Mouse (Mus musculus) cerebellum, adult 9-10 months (tissue): Measurements from ENCODE around the gene Kif3b.
A peak's percentile ranks its signal among the peaks of the same experiment; 100 is the strongest.

Experiments
- DNase-seq: peaks from one replicate; pipeline ENCODE4 v3.0.0; 2022

The Kif3b gene

DNA sequence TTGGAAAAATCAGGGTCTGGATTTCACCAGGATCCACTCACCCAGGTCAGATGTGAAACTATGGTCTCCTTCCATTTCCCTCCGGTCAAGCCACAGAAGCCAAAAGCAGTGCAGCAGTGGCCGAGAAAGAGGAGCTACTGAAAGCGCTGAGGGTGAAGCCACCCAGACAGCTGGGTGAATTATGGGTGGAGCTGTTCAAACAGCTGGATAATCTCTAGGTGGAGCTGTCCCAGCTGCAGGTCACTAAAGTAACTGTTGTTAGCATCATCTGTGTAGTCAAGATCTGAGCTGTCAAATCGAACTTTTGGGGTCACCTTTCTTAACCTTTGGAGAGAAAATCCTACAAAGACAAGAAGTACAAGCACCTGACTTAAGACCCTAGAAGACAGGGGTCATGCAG is 7.2 kb downstream of the Kif3b start:
- no peak for DNase-seq

DNA sequence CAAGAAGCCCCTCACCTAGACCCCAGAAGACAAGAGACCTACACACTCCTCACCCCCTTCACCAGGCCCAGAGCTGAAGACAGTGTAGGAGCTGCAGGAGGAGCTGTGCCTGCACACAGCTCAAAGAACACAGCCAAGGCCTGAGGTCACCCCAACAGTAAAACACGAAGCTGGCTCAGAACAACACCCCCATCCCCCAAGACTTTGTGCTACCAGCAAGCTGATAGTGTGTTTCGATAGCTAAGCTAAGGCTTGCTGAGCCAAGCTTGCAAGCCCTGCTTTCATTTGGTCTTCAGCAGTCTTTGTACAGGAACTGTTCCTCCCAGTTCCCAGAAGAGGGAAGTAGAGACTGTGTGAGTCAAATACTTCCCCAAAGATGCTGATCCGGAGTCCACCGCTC is 7.7 kb downstream of the Kif3b start:
- no peak for DNase-seq

DNA sequence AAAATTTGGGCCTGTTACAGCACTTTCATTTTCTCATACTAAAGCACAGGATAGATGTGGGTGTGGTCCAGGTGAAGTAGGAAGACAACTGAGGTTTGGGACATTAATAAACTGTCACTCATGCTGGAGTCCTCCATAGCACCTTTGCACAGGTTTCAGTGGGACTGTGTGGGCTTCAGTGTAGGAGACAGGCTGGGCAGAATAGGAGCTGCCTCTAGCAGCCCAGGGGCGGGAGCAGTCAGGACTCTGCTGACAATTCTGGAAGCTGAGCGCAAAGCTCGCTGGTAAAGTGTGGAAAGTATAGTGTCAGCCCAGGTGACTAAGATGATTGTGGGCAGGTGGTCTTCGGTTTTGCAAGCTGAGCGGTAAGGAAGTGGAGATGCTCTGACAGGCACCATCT is 9.9 kb downstream of the Kif3b start:
- DNase-seq, result no peak

DNA sequence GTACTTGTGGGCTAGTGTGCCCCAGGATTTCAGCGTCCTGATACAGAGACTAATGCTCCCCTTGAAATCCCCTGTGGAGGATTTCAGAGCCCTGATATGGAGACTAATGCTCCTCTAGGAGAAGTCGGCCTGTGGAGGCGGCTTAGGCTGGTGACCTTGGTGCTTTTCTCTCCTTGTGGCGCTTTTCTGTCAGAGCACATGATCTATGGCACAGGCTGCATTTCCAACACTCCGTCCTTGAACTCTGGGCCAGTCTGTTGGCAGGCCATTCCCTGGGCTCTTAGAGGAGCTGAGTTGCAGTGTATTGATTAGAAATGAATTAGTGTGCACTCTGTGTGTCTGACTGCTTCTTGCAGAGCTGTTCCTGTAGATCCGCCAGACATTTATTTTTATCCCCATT is 14.0 kb downstream of the Kif3b start:
- no peak for DNase-seq

DNA sequence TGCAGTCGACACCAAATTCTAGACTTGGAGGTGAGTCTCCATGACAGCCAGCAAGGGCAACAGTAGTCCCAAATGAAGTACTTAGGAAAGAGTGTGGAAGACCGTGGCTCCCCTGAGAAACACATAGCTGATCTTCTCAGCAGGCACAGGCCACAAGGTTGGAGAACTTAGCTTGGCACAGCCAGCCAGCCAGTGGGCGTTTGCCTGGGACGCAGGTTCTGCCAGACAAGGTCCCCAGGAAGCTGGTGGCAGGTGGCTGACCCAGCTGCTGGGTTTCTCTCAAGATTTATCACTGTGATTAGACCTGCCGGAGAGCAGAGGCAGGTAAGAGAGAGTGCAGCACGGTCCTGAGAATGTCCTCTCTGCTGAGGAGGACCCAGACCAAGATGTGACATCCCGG is 17.4 kb downstream of the Kif3b start:
- DNase-seq, result no peak

DNA sequence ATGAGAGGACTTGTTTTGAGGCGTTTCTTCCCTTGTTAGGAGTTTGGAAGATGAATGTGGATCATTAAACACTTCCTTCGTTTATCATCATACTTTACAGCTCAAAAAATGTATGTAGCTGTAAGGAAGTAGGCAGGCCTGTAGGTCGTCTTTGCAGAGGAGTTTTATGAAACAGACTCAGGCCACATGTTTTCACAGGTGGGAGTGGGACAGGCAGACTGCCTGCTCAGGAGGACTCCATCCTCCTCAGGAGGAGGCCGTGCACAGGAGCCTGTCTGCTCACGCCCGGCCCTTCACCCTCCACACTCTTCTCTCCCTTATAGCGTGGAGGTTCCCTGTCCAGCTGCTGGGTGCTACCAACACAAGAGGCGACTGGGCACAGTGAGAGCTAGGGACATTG is 17.9 kb downstream of the Kif3b start:
- no peak for DNase-seq

DNA sequence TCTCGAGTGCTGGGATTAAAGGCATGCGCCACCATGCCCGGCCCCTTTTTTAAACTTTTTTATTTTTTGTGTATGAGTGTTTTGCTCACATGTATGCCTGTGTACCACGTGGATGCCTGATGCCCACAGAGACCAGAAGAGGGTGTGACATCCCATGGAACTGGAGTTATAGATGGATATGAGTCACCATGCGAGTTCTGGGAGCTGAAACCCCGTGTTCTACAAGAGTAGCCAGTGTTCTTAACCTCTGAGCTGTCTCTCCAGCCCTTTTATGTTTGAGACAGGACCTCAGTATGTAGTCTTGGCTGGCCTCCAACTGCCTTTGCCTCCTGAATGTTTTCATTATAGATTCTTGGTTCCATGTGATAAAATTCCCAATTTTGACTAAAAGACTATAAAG is 19.0 kb downstream of the Kif3b start:
- DNase-seq, result no peak

DNA sequence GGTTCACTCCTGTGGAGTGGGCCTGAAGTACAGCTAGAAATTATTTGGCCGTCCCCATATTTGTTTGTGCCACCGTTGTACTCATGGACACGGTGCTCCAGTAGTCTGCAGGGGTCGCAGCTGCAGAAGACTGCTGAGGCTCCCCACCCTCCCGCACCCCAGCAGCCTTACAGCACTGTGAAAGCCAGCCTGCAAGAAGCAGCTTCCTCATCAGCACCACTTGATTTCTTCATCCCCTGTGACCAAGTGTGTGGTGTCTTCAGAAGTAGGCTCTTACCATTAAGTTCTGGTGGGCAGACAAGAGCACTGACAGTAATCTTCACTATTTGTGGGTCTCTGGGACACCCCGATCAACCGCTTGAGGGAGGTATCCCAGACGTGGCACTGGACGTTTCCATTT is 21.7 kb downstream of the Kif3b start:
- no peak for DNase-seq

DNA sequence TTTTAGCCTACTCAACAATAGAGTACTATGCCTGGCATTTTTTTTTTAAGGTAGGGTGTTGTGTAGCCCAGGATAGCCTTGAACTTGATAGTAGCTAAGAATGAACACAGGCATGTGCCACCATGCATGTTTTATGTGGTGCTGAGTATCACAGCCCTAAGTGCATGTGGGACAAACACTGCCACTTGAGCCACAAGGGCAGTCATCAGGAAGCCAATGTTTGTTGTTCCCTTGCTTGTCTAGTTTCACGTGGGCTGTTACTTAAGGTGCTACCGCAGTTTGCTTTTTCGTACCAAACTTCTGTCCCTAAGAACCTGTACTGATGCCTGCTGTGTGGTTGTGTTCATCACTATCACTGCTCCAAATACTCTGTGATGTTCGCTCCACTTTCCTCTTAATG is 27.2 kb downstream of the Kif3b start:
- DNase-seq, result no peak

DNA sequence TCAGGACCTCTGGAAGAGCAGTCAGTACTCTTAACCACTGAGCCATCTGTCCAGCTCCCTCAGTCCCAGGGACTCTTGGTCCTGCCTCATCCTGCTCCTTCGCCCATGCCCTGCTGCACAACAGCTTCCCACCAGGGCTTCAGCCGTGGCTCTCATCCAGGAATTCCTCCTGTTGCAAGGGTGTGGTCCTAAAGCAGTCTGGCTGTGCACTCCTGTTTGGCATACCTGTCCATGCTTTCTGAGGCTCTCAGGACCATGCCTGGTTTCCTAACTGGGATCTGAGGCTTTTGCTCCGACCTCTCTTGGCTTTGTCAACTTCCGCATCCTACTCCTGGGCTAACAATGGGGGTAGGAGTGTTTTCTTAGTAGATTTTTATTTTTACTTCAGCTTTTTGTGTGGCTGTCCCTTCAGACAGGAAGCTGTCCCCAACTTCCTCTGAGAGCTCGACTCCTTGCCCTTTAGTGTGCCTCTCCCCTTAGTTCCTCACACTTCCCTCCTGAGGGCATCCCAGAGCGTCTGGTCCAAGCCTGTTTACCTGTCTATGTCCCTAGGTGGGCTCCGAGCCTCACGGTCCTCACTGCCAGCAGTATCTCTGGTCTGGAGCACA is 27.9 kb downstream of the Kif3b start:
- DNase-seq, result no peak

DNA sequence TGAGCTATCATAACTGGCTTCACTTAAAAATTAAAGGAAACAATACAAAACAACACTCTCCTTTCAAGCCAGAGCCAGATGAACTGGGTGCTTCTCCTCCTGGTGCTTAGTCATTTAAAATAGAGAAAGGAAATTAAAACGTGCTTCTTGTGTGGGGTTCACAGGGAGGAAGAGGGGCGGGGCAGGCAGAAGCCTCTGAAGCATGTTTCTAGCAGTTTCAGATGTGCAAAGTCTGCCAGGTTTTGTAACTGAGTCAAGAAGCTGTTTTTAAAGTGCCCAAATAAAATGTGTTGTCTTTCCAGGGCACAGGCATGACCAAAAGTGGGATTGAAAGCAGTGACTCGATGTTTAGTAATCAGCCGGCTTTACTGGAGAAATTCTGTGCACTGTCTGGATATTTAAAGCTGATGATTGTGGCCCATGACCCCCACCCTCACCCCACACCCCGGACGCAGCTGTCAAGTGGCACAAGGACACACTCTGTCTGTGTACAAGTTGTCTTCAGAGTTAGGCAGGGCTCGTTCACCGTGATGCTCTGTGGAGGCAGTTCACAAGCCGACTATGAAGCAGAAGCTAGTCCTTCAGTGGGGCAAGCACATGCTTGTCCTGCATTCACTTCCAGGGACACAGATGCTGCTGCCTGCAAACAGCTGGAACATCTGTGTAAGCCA is 34.6 kb downstream of the Kif3b start:
- DNase-seq, result no peak

DNA sequence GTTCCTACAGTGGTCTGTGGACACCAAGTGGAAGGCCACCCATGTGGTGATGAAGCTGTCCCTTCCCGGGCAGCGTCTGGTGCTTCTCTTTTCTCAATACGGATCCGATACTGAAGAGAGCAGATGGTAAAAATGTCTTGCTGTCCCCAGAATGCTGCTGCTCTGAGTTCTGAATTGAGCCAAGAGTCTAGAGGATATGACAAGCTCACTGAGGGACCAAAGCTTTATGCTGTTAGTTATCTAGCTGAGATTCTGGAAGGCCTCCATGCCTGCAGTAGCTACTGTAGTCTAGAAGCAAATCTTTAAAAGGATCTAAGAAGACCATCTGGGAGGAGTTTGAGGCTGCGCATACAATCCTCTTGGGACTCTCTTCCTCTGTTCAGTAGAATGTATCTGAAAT is 41.1 kb downstream of the Kif3b start:
- DNase-seq, result peak; percentile 63

DNA sequence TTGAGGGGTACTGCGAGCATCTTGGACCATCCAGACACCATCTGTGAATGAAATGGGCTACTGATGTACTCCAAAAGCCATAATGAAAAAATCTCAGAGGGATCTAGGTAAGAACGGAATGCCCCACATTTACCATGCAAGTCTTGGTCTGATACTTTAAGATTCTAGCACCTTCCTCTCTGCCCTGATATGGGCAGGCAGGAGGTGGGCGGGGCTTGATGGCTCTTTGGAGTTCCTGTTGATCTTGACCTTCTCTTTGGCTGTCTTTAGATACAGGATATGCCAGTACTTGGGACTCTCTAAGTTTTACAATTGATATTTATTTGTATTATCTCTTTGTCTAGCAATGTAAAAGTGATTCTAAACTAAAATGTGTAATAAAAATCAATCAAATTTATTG is 41.8 kb downstream of the Kif3b start:
- DNase-seq, result no peak

DNA sequence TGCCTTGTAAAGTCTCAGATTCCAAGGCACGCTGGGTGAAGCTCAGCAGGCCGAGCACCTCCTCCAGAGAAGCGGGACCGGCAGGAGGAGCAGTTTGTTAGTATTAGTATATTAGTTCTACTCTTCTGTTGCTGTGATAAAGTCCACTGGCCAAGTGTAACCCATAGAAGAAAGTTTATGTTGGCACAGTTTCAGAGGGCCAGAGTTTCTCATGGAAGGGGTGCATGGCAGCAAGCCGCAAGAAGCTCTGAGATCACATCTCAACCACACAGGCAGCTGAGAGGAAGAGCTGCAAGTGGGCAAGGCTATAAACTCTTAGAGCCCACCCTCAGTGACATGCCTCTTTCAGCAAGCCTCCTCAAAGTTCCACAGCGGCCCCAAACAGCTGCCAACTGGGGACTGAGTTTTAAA is 42.6 kb downstream of the Kif3b start:
- no peak for DNase-seq

DNA sequence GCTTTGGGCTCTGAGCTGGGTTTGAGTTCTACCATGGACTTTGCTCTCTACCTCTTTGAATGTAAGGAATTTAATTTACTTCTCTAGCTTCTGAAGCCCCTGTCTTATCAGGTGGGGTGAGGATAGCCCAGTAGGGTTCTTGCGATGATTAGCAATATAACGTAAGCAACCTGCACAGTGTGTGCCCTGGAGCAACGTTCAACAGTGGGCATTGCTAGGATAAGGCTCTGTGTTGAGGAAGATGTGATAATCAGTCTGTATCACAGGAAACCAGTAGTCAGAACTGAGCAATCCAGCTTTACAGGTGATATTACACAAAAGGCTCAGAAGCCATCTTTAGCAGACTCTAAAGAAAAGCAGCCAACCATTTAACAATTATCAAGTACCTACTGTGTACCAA is 43.1 kb downstream of the Kif3b start:
- DNase-seq, result no peak

DNA sequence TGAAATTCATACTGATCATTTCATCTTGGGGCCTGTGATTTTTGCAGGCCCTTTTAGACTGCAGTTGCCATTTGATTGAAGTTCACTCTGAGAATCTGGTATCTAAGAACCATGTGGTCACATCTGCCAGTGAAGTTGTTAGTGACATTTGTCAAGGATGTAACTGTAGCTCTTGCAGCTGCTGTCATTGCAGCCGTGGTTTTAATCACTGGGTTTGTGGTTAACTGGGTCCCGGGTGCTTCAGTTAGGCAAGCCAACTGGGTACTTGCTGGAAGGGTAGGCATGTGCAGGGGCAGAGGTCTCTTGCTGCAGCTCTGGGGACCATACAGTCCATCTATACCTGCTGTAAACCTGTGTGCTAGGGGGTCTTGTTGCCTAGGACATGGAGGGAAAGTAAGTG is 44.9 kb downstream of the Kif3b start:
- no peak for DNase-seq

DNA sequence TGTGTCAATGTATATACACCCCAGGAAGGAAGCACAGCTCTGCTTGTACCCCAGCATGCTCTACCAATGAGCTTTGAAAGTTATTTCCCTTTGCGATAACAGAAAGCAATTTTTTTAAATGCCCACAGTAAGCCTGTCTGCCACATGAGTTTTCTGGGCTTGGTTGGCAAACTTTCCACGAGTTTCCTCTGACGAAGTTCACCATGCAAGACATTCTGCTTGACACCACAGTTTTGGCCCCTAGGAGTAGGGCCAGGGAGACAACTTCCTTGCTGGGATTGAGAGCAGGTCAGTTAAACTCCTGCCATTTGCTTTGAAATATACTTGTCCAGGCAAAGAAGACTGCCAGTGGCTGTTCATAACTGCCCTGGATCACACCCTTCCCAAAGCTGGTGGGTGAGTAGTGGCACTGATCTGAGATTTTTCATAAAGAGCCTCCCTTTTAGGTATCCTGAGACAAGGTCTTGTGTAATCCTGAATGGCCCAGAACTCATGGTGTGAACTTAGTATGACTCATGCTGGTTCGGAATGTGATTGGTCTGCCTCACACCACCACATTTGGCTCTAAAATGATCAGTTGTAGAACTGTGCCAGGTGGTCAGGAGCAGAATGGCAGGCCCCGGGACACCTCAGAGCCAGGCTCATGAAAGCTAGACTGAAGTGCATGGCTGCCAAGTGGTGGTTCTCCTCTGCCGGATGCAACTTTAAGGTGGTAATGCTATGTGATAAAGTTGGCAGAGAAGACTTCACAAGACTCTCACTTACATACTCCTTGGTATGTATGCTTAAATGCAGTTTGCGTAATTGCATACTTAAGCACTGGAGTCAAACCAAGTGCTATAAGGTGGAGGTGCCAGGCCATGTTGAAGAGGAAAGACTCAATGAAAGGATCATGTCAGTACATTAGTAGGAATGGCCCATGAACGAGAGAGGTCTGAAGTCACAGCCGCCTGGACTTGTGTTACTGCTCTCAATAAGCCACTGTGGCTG is 47.4 kb downstream of the Kif3b start:
- no peak for DNase-seq

DNA sequence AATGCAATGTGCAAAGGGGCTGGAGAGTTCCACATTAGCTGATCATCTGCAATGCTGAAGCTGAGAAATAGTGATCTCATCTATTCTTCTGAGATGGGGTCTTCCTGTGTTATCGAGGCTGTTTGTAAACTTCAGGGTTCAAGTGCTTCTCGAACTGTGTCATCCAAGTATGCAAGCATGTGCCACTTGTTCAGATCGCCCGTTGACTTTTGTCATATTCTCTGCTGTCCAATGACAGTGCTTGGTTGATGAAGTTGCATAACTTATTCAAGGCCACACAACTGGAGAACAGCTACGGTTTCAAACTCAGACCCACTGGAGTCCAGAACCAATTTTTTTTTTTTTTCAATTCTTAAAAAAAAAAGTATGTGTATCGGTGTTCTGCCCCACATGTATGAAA is 51.0 kb downstream of the Kif3b start:
- DNase-seq, result no peak

DNA sequence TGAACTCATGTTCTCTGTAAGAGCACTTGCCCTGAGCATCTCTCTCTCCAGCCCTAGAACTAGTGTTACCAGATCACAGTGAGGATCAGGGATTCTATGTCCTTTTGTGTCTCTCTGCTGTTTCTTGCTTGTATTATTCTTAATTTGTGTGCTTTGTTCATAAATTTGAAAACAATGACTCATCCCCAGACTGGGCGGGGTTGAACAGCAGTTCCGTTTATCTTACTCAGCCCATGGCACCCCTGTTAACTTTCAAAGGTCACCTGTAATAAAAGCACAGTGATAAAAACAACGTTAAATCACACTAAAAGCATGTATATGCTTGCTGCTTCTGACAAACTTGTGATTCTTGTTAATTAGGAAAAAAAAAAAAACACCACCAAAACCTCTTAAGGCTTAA is 51.4 kb downstream of the Kif3b start:
- no peak for DNase-seq

DNA sequence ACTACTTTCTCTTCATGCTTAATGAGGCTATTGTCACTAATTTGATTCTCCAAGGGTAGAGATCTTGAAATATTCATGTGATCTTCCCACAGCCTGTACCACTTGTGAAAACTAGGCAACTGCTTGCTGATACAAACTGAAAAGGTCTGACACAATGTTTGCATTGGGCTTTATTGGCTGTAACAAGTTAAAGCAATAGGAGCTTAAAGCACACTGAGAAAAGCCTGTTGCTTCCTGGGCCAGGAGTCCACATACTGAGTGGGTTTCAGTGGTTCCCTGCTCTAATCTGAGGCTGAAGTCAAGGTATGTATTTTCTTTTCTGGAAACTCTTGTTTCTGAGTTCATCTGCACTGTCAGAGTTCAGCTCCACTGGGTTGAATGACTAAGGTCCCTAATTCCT is 52.0 kb downstream of the Kif3b start:
- DNase-seq, result no peak

DNA sequence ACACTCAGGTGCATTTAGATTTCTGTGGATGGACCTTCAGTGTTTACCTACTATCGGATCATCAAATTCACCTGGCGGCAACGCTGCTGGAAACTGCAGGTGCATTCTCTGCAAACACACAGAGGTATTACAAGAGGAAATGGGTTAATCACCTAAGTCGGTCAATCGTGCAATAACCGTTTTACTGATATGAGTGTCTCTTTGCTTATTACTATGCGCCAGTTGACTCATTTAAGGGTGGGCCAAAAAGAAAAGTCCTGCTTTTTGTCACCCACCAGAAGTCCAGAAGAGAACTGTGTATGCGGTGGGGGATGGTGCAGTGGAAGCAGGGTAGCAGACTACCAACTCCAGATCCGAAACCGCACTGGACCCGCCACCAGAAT is 53.8 kb downstream of the Kif3b start:
- no peak for DNase-seq

DNA sequence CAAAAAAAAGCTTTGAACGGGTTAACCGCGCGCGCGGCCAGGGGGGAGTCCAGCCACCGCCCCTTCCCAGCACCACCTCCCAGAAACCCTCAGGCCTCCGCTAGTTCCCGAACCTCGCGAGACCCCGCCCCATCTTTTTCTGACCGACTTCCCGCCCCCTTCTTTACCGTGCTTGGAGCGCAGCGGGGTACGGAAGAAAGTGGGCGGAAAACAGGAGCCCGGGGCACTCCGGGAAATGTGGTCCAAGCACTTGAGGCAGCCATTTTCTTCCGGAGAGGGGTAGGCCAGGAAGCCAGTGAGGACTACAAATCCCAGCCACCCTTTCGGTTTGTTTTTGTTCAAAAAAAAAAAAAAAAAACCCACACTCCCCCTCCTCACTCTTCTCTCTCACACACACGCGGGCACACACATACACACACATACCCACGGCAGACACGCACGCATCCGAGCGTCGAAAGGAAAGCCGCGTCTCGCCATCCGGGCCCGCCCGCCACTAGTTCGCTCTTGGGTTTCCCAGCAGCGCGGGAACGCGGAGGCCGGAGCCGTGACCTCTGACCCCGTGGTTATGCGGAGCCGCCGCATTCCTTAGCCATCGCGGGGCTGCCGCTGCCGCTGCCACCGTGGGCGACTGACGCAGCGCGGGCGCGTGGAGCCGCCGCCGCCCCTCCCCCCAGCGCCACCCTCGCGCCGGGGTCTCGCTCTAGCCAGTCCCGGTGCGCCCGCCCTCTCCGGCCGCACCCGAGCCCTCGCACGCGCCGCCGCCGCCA is 54.4 kb downstream of the Kif3b start, which contains the start of gene Asxl1:
Gene Asxl1 (plus strand): TSS at position 376 of the 767 bp plus-strand sequence.
- DNase-seq, result peak; percentile 96
